Mouse (Mus musculus) CH12.LX (cell line): ENCODE results near the gene Kmt5c.

Source experiments
- CTCF ChIP-seq, 2 experiments: IDR thresholded peaks in 1 of 2; conservative IDR thresholded peaks in 1 of 2; 2 replicates each; pipeline ENCODE4 v1.5.1; 2011 to 2012; ENCODE audit warnings: low read depth in 2 of 2, low read length in 2 of 2, improper control_type of control experiment in 1 of 2, inconsistent platforms in 1 of 2, mild to moderate bottlenecking in 1 of 2, moderate library complexity in 1 of 2
- EP300 ChIP-seq: IDR thresholded peaks from 2 replicates; pipeline ENCODE4 v1.6.1; 2011; ENCODE audit warnings: low read length, improper control_type of control experiment
- ETS1 ChIP-seq: conservative IDR thresholded peaks from 2 replicates; pipeline ENCODE4 v1.6.1; 2012; ENCODE audit warnings: low read depth, mild to moderate bottlenecking, inconsistent platforms, low read length, improper control_type of control experiment, moderate library complexity
- HCFC1 ChIP-seq: IDR thresholded peaks from 2 replicates; pipeline ENCODE4 v1.6.1; 2012; ENCODE audit warnings: low read depth, mild to moderate bottlenecking, inconsistent platforms, low read length, improper control_type of control experiment
- MXI1 ChIP-seq: IDR thresholded peaks from 2 replicates; pipeline ENCODE4 v1.6.1; 2011; ENCODE audit warnings: mild to moderate bottlenecking, low read depth, low read length, improper control_type of control experiment
- NRF1 ChIP-seq: IDR thresholded peaks from 2 replicates; pipeline ENCODE4 v1.6.1; 2014; ENCODE audit warnings: low read depth, mild to moderate bottlenecking, inconsistent platforms, low read length, improper control_type of control experiment, moderate library complexity
- POLR2A ChIP-seq: IDR thresholded peaks from 2 replicates; pipeline ENCODE4 v1.6.1; 2011; ENCODE audit warnings: low read depth, mild to moderate bottlenecking, improper control_type of control experiment, low read length
- POLR2AphosphoS2 ChIP-seq: IDR thresholded peaks from 2 replicates; pipeline ENCODE4 v1.6.1; 2011; ENCODE audit warnings: low read depth, low read length, improper control_type of control experiment
- TBP ChIP-seq: conservative IDR thresholded peaks from 2 replicates; pipeline ENCODE4 v1.6.1; 2011; ENCODE audit warnings: low read depth, low read length, improper control_type of control experiment

DNA sequence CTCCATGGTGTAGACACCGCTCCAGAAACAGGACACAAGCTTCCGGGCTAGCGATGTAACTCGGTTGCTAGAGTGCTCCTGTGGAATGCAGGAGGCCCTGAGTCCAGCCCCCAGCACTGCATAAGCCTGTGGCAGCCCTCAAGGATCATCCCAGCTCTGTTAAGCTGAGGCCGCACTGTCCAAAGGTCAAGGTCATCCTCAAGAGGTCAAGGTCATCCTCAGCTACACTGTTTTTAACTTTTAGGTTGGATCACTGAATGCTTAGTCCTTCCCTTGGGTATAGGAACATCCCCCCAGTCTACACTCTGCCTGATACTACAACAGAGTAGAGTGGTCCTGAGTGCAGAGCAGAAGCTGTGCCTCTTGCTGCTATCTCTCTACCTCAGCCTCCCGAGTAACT lies 46.9 kb upstream of the Kmt5c start:
- TF ChIP-seq POLR2A (no peak), CTCF (conservative IDR thresholded peaks at IDR 0.05 in 1 of 2, IDR thresholded peaks at IDR 0.05 in 1 of 2; ENCODE audit: low read depth in 2 of 2, low read length in 2 of 2) (no peak), POLR2AphosphoS2 (no peak), TBP (no peak), MXI1 (no peak), ETS1 (no peak), NRF1 (no peak), EP300 (no peak), HCFC1 (no peak)
